Mouse (Mus musculus): ENCODE measurements at regions not wholly inside any gene's neighbourhood (a gene's known extent, or its start where the extent isn't known, plus 50 kb on each side); places are given as distances from the start of the nearest gene placed in this dataset.

- intact Hi-C loops (cut with DNase I): no loop called here
- DNase-seq (ENCODE audit: low spot score in 2 of 2): no peak
Observed at GRCm38 (mm10) chr5:54358221-54358620, 359.9 kb downstream of the Stim2 start.

Data from left cerebral cortex, postnatal 25 days (tissue).